Mouse (Mus musculus) left cerebral cortex, postnatal 10 days (tissue): ENCODE measurements around the gene Pip4k2b. TPM values are rescaled to one million over a fixed set of nuclear protein-coding genes. Genes with fewer than 3 reads are reported as not detected.
"Not testable (repeated sequence)": the region's sequence is repeated elsewhere in the genome, so short reads cannot be mapped to it uniquely, and the experiment has no call there.

Experiments used
- DNase-seq, 2 experiments: peaks; one replicate each; pipeline ENCODE4 v3.0.0; 2021 to 2022; ENCODE audit warnings: low spot score in 2 of 2, mixed read lengths in 1 of 2; ENCODE audit errors: extremely low spot score in 1 of 2
- intact Hi-C: fragments of 180-260 bp; cut with DNase I; formaldehyde crosslinking; loops from one replicate; pipeline ENCODE4 v1.15.1; 2025
- total RNA-seq, 2 experiments: library from RNA; stranded (reverse); gene quantifications; 2 replicates each; pipeline ENCODE4 v1.2.3; 2021

Gene Pip4k2b
- total RNA-seq, 2 experiments from 2014 or later: 146 to 153 TPM

DNA sequence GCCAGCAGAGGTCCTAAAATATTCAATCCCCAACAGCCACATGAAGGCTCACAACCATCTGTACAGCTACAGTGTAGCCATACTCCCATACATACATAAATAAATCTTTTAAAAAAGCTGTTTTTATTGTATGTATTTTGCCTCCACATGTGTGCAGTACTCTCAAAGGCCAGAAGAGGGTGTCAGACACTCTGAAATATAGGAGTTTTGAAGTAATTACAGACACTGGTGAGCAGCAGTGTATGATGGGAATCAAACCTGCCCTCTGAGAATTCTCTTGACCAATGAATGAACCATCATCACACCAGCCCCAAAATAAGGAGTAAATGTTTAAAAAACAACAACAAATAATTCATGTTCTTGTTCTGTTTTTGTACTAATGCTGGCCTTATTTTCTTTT is 17.1 kb upstream of the Pip4k2b start:
- no peak for DNase-seq
- intact Hi-C loops: no loop called here

DNA sequence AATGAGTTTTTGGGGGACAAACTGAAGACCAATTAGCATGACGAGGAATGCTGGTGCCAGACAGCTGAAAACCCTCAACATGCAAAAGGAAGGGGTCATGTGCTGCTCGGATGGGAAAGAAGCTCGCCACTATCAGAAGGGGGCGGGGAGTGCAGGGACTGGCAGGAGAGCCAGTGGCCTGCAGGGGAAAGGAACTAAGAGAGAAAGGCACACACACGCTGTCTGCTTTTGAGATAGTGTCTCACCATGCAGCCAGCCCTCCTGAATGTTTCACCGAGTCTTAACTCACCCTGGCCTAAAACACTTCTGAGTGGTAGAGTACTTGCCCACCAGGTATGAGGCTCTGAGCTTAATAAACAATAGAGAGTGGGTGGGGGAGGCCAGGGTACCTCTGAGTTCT is 14.4 kb upstream of the Pip4k2b start:
- no peak for DNase-seq
- intact Hi-C loops: no loop called here

DNA sequence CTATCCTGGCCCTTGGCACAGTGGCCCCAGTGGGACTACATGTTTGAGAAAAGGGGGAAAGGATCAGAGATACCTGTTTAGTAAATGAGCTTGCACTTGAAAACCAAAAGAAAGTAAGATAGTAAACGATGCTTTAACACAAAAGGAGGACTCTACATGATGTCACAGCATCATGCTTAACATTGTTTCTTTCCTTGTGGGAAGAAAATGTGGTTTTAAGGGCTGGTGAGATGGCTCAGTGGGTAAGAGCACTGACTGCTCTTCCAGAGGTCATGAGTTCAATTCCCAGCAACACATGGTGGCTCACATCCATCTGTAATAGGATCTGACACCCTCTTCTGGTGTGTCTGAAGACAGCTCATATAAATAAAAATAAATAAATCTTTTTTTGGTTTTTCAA is 13.6 kb upstream of the Pip4k2b start:
- no peak for DNase-seq
- intact Hi-C loops: no loop called here

DNA sequence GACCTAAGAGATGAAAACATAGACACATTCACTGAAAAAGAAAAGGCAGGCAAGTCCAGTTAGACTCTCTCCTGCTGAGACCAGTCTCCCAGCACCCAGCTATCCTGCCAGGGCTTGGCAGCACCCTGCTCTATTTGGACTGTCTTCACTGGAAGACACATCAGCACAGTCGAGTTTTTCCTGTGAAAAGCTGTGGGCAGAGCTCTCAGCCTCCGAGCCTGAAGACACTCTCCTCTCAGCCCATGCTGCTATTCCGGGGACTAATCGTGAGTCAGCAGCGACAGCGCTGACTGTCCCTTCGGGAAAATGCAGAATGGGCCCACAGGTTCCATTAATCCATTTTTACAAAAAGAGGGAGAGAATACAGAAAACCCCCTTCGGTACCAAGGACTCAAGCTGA is 8.8 kb upstream of the Pip4k2b start:
- intact Hi-C loops: no loop called here
- no peak for DNase-seq

DNA sequence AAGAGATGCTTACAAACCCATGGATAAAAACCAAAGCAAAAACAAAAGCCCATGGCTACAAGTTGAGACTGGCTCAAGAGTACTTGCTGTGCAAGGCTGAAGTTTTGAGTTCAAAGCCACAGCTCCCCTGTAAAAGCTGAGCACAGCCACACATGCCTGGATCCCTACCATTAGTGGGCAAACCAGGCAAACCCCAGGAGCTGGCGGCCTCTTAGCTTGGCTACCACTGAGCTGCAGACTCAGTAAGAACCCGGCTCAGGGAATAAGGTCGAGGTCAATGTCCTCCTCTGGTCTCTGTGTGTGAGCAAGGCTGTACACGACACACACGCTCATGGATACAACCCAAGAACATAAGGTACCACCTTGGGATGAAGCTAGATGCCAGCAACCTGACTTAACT is 4.0 kb upstream of the Pip4k2b start:
- no peak for DNase-seq

DNA sequence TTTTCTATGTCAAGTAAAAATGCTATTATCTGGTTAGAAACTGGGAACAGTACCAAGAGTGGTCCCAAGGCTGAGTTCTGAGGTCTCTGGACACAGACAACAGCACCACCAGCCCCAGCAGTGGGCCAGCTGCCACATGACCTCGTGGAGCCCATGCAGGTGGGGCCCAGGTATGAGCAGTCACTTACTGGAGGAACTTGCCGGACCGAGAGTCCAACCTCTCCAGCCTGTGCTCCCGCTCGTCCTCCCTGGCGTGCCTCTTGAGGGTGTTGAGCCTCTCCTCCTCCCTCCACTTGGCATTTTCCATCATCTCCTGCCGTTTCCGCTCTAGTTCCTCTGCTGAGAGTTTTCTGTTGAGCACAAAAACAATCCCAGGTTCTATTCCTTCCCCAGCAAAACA is 3.3 kb upstream of the Pip4k2b start:
- DNase-seq: no peak
- intact Hi-C loops: no loop called here

More for the DNA sequence above, 4.0 kb upstream of the Pip4k2b start:
- intact Hi-C loops: no loop called here

DNA sequence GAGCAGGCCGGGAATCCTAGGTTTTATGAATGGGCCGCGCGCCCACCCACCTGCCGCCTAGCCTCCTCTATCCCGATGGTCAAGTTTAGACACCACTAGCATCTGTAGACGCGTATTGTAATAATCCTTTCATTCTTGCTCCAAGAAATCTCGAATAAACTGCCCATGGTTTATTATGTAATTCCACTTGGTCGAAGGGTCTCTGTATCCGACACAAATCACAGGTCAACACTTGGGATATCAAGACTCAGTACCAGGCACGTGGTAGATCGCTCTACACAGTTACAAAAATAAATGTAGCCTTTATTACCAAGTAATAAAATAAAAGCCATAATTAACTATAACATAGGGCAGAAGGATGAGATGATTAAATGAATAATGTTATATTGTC is 822 bp upstream of the Pip4k2b start:
- intact Hi-C loops: no loop called here
- DNase-seq: no peak

DNA sequence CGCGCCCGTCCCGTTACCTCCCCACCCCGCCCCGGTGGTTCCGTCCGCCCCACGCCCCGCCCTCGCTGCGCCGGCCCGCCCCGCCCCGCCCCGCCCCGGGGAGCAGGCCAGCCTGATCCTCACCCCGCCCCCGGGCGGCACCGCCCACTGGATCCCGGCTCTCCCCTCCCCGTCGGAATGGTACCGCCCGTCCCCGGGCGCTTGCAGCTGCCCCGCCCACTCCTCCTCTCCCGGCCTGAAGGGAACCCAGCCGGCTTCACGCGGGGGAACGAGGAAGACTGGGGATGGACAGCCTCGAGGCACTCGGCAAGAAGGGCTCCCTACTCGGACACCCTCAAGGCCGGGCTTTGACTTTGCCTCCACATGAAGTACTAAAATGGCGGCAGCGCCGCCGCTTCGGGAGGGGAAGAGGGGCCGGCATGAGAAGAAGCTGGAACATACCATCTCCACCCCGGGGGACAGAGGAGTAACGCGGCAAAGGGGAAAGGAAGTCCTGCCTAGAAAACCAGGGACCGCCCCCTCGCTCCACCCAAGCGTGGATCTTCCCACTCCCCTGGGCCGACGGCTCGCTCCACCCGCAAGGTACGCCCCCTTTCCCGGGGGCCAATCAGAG is 320 bp upstream of the Pip4k2b start:
- intact Hi-C loops: loop anchor here (5.0 kb wide), 1 partner anchor 43 kb away; the partner anchor contains the start of genes Pcgf2 and Psmb3
- peak; percentile 98 to 100 for DNase-seq

DNA sequence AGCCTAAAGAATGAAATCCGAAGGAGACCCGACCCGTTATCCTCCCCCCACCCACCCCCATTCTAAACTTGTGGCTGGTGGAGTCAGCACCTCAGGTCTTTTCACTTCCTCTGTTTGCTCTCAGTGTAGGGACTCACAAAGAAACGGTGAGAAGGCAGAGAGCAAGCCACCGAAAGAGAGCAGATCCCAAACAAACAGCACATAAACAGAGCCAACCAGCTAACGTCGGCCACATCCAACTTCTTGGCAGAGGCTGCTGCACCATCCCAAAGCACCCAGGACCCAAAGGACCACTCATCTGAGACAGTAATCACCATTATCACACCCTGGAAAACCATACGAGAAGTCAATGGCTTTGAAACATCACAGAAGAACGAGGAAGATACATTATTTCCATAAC is 1.1 kb downstream of the Pip4k2b start:
- DNase-seq: no peak
- intact Hi-C loops: loop anchor here (5.0 kb wide), 1 partner anchor 41 kb away; the partner anchor contains the start of genes Pcgf2 and Psmb3

DNA sequence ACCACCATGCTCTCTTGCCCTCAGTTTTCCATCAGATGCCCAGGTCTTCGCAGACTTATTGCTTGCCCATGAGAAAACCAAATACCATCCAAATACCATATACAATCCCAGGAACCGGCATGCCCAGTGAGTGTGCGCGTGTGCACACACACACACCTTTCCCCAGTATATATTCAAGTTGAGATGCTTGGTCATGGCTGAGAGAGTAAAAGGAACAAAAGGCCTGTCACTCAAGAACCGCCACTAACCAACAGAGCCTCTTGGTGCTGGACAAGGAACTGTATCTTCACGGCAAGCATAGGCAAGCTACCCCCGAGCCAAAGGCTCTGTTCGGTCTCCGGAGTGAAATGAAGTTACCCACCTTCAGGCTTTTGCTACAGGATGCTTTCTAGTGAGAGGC is 1.9 kb downstream of the Pip4k2b start:
- intact Hi-C loops: loop anchor here (5.0 kb wide), 1 partner anchor 40 kb away; the partner anchor contains the start of genes Pcgf2 and Psmb3
- DNase-seq: no peak

DNA sequence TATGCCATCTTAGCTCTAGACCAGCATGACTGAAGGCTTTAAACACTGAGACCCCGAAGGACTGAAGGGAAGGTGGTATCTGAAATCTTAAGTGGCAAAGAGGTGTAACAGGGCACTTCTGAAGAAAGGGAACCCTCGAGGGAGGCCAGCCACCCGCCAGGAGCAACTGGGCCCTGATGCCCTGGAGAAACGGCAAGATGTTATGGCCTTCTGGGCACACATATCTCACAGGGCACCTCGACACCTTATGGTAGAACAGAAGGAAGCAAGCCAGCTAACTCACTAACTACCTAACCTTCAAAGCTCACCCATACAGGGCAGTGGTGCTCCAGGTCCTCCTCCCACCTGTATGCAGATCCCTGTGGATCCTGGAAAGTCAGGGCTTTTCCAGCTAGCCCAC is 2.3 kb downstream of the Pip4k2b start:
- no peak for DNase-seq
- intact Hi-C loops: loop anchor here (5.0 kb wide), 1 partner anchor 40 kb away; the partner anchor contains the start of genes Pcgf2 and Psmb3

DNA sequence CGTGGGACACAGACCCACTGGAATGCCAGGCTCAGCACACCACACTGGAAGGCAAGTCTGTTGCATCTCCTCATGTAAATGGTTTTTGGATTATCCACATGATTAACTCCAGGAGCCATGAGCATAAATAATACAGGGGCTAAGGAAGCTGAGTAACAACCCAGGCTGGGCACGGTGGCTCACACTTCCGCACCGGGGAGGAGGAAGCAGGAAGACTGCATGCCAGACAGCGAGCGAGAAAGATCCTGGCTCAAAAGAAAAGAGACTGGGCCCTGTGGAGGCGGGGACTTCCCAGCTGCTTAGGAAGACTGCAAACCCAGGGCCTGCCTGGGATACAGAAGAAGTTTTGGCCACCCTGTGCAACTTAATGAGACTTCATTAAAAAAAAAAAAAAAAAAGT is 4.3 kb downstream of the Pip4k2b start:
- DNase-seq: peak in 1 of 2 experiments; percentile 49
- intact Hi-C loops: loop anchor here (5.0 kb wide), 1 partner anchor 38 kb away; the partner anchor contains the start of genes Pcgf2 and Psmb3

DNA sequence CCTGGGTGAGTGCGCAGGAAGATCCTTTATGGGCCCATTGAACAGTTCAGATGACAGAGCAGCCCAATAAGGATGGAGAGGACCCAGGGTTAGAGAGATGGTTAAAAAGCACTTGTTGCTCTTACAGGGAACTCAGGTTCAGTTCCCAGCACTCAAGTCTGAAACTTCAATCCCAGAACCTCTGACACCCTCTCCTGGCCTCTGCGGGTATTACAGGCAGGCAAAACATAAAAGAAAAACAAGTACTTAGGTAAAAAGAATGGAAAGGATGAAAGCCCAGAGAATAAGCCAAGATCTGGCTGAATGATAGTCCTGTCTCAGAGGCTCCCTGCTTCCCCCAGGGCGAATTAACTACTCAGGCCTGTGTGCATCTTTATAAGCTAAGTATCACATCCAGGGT is 5.3 kb downstream of the Pip4k2b start:
- intact Hi-C loops: no loop called here

DNA sequence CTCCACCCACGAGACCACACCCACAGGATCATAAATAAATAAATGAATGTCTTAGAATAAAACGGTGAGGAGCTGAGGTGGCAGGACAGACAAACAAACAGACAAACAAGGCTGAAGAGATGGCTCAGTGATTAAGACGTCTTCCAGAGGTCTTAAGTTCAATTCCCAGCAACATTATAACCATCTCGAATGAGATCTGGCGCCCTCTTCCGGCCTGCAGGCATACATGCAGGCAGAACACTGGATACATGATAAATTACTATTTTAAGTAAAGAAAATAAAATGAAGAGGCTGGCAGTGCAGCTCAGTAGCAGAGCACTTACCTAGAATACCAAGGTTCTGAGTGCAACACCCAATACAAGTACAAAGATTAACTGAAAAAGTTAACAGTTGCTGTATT is 5.8 kb downstream of the Pip4k2b start:
- intact Hi-C loops: no loop called here
- DNase-seq: no peak

More for the DNA sequence above, 5.3 kb downstream of the Pip4k2b start:
- no peak for DNase-seq

DNA sequence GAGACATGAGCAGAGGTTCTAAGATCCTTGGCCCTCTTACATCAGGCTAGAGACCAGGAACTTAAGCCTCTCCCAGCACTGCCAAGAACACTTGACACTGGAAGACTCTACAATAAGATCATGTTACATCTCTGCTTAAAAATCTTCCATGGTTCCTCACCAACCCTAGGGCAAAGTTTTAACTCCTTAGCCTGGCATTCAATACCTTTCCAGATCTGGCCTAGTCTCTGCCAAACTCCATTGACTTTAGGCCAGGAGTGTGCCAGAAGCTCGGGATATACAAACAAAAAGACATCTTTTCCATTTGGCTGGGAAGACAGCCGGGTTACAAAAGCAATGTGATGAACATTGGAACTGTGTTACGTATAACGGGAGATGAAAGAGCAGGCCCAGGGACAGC is 6.9 kb downstream of the Pip4k2b start:
- intact Hi-C loops: no loop called here
- DNase-seq: no peak

DNA sequence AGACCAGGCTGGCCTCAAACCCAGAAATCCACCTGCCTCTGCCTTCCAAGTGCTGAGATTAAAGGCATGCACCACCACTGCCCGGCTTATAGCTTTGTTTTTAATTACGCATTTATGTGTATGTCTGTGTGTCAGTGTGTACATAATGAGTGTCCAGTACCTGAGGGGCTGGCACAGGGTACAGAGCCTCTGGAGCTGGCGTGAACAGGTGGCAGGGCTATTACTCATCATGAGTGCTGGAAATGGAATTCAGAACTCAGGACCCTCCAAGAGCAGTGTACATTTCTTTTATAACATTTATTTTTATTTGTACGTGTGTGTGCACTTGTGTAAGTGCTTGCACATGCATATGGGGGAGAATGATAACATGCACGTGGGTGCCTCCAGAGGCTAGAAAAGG is 7.9 kb downstream of the Pip4k2b start:
- intact Hi-C loops: no loop called here
- DNase-seq: no peak

DNA sequence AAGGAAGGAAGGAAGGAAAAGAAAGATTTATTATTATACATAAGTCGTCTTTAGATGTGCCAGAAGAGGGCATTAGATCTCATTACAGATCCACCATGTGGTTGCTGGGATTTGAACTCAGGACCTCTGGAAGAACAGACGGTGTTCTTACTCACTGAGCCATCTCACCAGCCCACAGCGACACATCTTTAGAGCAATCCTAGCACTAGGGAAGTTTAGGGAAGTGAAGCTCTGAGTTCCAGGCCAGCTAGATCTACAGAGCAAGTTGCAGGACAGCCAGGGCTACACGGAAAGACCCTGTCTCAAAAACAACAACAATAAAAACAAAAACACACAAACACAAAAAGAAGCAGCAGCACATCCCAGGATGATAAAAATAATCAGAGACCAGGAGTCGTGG is 9.7 kb downstream of the Pip4k2b start:
- DNase-seq, intact Hi-C loops: not testable (repeated sequence)

DNA sequence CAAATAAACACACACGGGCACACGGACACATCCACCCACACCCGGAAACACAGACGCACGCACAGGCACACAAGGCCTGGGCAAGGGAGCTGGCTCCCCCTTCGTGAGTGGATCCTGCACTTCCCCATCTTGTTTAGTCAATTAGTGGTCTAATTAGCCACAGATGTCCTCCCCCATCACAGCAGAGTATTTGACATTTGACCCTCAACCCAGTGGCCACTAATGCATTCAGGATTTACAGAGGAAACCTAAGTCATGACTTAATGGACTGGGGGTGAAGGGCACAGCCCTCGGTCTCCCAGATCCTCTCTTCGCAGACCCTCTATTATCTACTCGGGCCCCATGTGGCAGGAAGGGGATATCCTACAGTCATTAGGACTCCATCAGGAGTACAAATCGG is 10.8 kb downstream of the Pip4k2b start:
- no peak for DNase-seq
- intact Hi-C loops: no loop called here

DNA sequence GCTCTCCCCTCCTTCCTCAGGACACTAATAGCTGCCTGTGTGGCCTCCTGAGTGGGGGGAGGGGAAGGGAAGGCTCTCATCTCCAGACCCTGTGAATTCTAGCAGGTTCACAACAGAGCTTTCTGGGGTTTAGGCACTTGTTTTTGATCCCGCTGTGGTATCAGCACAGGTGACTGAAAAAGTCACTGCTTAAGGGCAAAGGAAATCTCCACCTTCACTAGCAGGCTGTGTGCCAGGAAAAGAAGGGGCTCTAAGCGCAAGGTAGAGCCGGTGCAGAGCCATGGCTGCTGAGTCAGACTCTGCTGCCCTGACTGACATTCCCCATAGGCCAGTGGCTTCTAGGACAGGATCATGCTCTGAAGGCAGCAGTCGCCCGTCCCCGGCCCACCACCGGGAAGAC is 15.8 kb downstream of the Pip4k2b start:
- no peak for DNase-seq

DNA sequence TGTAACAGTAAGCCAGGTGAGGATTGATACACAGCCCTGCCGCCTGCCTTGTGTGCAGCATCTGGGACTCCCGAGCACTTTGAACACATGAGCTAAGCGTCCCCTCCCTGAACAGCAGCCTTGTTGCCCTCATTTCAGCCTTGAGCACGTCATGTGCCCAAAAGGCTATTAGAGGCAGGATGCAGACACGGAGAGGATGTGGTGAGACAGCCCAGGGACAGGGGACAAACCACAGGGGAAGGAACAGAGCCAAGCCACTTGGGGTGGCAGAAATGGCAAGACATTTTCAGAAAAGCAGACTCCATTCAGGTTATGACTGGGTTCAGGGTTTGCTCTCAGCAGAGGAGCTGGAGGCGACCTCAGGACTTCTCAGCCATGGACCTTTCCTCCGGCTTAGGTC is 16.2 kb downstream of the Pip4k2b start:
- no peak for DNase-seq
- intact Hi-C loops: no loop called here

More for the DNA sequence above, 15.8 kb downstream of the Pip4k2b start:
- intact Hi-C loops: no loop called here

DNA sequence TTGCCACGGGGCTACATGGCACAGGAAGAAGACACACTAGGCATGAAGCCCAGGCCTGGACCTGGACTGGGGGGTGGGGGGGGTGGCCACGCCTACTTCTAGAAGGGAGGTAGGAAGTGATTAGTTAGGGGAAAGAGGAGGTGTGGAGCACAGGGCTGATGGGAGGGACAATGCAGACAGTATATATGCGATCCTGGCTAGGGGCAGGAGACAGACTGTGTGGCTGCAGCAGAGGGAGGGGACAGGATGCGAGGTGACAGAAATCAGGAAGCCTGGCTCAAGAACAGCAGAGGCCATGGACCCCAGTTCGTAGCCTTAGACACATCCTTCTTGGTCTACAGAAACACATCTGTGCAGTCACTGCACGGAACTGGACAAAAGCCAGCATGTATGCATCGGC is 20.8 kb downstream of the Pip4k2b start:
- DNase-seq: no peak
- intact Hi-C loops: no loop called here
